Mouse (Mus musculus) C2C12 (cell line): Measurements from ENCODE around the gene Pigs.

Experiments used
- CEBPB ChIP-seq: IDR thresholded peaks from one replicate; pipeline ENCODE4 v1.6.1; 2011; ENCODE audit warnings: low read depth, mild to moderate bottlenecking, control low read depth, moderate library complexity
- CTCF ChIP-seq: IDR thresholded peaks from one replicate; pipeline ENCODE4 v1.5.1; 2011; ENCODE audit not compliant: control insufficient read depth, insufficient read depth, insufficient read length
- MAX ChIP-seq: IDR thresholded peaks from one replicate; pipeline ENCODE4 v1.6.1; 2011; ENCODE audit warnings: mild to moderate bottlenecking, control low read depth
- MYOG ChIP-seq: IDR thresholded peaks from one replicate; pipeline ENCODE4 v1.6.1; 2011; ENCODE audit not compliant: control insufficient read depth, insufficient read length; ENCODE audit errors: extremely low read depth
- USF1 ChIP-seq: IDR thresholded peaks from one replicate; pipeline ENCODE4 v1.6.1; 2011; ENCODE audit warnings: low read depth, mild to moderate bottlenecking, control low read depth, moderate library complexity

GRCm38 (mm10) chr11:78337040-78337439 lies 8.8 kb downstream of the Pigs start:
- TF ChIP-seq CTCF (no peak), CEBPB (no peak), MAX (no peak), USF1 (no peak), MYOG (no peak)
